Comparison of ENCODE assay signal across 22 mouse cellular contexts in genomic region chr17:33900989-33901314, GRCm38 (mm10). TPM values are rescaled to one million over a fixed set of nuclear protein-coding genes. Genes with fewer than 3 reads are reported as not detected.
"Had no signal": no experiment of that assay in that cellular context is flagged by ENCODE, and none has a peak within 500 bp of the region (broad histone marks: within the 10 kb centered on the region; RNA-seq: fewer than 3 reads in every experiment).

No protein-coding gene starts in this region.

- H3K27me3 ChIP-seq: limb, embryonic 13.5 days; liver, embryonic 15.5 days; neural tube, embryonic 12.5 days; neural tube, embryonic 15.5 days had no signal

- H3K36me3 ChIP-seq: limb, embryonic 10.5 days; limb, embryonic 13.5 days; liver, embryonic 15.5 days; neural tube, embryonic 12.5 days; neural tube, embryonic 15.5 days had no signal

- H3K27ac ChIP-seq: kidney, postnatal 0 days; layer of hippocampus, adult 2 months; limb, embryonic 10.5 days; limb, embryonic 13.5 days; neural tube, embryonic 12.5 days; neural tube, embryonic 15.5 days had no signal

- H3K4me1 ChIP-seq: limb, embryonic 13.5 days; neural tube, embryonic 12.5 days; neural tube, embryonic 15.5 days had no signal

- H3K4me3 ChIP-seq: layer of hippocampus, adult 2 months; limb, embryonic 10.5 days; limb, embryonic 13.5 days; liver, embryonic 15.5 days; neural tube, embryonic 12.5 days; neural tube, embryonic 15.5 days had no signal

- H3K4me2 ChIP-seq: limb, embryonic 13.5 days; midbrain, embryonic 11.5 days; neural tube, embryonic 12.5 days; neural tube, embryonic 15.5 days had no signal

- DNase-seq: kidney, adult 2 months; kidney, postnatal 25 days; layer of hippocampus, adult 9-11 months; lung, adult 2 months; lung, postnatal 14 days; lung, postnatal 4 days; midbrain, embryonic 14.5 days; right cerebral cortex, postnatal 25 days; thymus, postnatal 36 days had no signal

- H3K9me3 ChIP-seq: limb, embryonic 10.5 days; limb, embryonic 13.5 days; liver, embryonic 15.5 days; neural tube, embryonic 12.5 days; neural tube, embryonic 15.5 days had no signal

- H3K9ac ChIP-seq: limb, embryonic 13.5 days; liver, embryonic 15.5 days; neural tube, embryonic 12.5 days; neural tube, embryonic 15.5 days had no signal

RNA-seq across cellular contexts. Expression of gene Platr17, which starts 4.0 kb away (rescaled TPM):
- total RNA-seq: layer of hippocampus, postnatal 25 days; liver, adult 2 months; megakaryocyte-erythroid progenitor cell, adult 5-6 weeks had no signal
- polyA plus RNA-seq: kidney, adult 2 months; kidney, embryonic 14.5 days; midbrain, embryonic 14.5 days; neural tube, embryonic 12.5 days; small intestine, adult 2 months had no signal
